Mouse (Mus musculus): Measurements from ENCODE around the gene Cox8c. TPM values are rescaled to one million over a fixed set of nuclear protein-coding genes. Genes with fewer than 3 reads are reported as not detected.

Gene Cox8c
- not detected for total RNA-seq (2021)

DNA sequence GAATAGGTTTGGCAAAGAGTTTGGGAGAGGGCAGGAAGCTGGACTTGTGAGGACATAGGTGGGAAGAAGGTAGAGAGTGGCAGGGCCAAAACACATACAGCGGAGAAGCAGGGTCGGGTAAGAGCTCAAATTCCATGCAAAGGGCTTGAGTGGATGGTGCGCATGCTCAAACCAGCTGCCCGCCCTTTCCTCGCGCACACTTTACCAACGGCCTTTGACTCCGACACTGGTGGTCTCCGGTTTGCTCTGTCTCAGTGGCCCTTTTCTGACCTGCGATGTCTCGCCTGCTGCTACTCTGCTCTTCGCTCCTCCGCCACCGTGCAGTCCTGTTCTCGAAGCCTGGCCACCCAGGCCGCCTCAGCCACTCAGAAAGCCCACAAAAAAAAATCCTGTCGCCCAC is at the start of gene Cox8c:
Gene Cox8c (plus strand): TSS at position 226 of the 400 bp plus-strand sequence.
- DNase-seq, result no peak

DNA sequence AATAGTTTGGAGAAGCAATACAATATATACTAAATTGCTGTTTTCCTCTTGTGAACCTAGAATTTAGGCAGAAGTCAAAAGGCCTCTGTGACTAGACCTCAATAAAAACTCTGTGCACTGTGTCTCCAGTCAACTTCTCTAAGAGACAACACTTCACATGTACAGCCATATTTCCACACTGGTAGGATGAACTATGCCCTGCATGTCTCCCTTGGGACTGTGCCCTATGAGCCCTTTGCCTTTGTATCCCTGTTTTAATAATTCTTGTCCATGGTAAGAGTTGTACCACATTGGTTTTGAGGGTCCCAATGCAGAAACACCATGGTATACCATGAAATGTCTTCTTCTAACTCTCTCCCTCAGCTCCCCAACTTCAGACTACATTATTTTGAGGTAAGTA is 38.3 kb upstream of the Cox8c start:
- no peak for DNase-seq

DNA sequence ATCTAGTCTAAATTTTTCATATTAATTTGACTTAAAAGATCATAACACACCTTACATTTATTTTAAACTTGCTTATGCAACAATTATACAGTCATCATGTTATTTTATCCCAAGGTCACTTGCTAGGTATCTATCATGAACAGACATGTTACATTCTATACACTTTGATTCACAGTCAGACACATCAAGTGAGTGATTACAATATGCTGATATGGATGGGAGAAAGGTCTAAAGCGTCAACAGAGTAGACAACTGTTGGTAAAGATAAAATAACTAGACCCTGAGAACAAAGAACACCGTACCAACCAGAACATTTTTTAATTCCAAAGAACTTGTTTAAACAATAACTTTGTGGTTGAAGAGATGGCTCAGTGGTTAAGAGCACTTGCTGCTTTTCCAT is 29.3 kb upstream of the Cox8c start:
- no peak for DNase-seq

DNA sequence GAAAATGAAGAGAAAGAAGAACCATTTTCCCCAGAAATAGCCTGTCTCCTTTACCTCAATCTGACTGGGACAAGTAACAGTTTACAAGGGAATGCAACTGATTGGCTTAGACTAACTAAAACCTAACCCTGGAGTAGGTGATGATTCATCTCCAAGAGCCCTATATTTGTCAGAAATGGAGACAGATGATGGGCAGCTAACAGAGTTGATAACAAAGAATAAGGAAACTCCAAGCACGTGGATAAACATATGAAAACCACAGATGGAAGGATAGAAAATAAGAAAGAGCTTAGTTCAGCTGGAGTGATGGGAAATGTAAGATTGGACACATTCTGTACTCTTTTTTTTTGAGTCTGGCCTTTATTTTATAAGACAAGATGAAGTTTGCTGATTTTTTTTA is 28.6 kb upstream of the Cox8c start:
- DNase-seq, result no peak

DNA sequence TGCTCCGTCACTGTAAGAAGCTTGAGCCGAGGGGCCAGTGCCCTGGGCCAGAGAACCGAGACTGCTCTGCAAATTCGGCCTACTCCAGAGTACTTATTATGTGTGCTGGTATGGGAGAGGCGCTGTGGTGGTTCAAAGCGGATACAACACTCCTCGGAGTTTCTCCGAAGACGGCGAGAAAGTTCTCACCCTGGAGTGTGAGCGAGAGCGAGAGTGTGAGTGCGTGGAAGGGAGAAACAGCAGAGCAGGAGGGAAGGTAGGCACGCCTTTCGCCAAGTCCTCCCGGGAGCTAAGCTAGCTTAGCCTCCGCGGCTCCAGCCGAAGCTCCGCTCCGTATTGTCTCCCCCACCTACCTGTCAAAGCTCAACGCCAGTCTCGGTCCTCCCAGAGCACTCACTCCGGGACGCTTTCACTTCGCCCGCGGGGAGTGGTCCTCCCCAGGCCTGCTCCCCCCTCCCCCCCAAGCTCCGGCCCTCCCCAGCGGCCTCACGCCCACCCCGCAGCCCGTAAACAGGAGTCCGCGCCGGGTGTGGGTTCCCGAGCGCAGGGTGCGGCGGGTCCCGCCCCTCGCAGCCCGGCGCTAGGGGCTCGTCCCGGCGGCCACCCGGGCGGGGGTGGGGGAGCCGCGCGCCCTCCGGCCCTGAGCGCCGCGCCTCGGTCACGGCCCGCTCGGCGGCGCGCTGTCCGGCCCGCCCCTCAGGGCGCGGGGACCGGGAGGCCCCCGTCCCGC is 21.6 kb upstream of the Cox8c start:
- peak; percentile 23 to 25 for DNase-seq

DNA sequence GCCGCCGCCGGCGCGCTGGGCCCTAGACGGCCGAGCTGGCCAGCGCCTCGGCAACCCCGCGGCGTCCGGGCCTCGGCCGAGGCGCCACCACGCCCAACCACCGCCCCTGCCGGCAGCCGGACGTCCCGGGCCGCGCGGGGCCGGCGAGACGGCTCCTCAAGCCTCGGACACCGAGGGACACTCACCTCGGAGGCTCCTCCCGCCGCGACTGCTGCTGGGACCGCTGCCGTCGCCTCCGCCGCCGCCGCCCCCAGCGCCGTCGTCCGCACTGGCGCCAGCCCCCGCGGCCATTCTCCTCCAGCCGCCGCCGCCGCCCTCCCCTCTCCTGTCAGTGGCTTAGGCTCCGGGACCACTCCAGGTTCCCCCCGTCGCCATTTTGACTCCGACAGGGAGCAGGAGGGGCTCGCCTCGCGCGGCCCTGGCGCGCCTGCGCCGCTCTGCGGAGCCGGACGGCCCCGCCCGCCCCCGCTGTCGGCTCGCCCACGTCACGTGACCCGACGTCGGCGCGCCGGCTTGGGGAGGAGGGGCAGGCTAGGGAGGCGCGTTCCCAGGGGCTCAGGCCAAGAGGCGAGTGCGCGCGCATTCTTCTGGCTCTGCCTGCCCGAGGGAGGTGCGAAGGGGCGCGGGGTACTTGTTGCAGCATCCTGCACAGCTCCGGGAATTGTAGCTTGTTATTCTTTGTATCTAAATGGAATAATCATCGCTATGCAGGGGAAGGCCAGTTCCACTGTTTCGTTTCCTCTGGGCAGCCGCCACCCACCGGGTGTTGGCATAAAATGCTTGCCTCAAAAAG is 20.9 kb upstream of the Cox8c start, which contains the start of gene Btbd7:
Gene Btbd7 (minus strand): TSS at position 441 of the 793 bp plus-strand sequence.
- DNase-seq, result peak; percentile 95

DNA sequence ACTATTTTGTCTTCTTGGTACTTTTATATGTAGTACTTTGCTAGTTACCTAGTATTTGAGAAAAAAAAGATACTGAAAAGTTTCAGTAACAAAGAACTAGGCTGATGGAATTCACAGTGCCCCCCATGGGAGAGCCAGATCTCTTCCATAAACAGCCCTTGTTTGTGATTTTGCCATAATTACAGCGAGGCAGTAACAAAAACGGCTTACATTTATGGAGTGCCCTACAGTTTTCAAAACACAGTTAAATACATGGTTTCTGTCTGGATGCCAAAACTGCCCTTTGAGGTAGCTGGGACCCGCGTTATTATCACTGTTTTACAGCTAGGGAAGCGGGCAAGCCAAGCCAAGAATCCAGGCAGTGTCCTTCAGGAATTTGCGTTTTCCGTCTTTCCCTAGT is 20.2 kb upstream of the Cox8c start:
- no peak for DNase-seq

DNA sequence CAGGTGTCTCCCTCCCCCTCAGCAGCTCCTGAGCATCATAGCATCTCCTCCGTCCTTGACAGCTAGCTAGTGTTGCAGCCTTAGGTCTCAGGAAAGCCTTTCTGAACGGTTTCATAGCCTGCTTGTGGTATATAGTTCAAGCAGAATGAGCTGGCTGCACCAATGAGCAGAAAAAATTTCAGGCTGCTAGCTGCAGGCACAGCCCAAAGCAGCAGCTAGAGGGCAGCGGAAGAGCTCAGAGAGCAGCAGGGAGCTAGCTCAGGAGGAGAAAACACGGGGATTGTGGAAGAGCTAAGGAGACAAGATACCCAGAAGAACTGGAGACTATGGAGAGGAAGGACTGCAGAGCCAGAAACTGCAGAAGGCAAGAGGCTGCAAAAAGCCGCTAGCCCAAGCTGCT is 13.4 kb upstream of the Cox8c start:
- DNase-seq, result peak; percentile 44 to 53

DNA sequence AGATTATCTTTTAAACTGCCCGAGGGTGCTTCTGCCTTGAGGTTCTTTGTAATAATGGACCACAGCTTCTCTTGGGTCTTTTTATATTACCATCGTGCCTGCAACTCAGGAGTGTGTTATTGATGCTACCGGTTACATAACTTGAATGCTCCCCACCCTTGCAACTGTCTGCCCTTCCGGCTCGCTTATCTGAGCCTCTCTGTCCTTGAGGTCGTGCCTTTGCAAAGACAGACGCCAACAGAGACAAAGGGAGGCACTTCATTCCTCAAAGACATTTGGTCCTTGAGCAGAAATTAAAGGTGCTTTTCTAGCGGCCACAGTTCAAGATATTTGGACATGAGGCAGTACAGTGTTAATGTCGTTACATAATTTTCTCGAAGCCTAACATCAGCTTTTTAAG is 11.8 kb upstream of the Cox8c start:
- DNase-seq, result no peak

DNA sequence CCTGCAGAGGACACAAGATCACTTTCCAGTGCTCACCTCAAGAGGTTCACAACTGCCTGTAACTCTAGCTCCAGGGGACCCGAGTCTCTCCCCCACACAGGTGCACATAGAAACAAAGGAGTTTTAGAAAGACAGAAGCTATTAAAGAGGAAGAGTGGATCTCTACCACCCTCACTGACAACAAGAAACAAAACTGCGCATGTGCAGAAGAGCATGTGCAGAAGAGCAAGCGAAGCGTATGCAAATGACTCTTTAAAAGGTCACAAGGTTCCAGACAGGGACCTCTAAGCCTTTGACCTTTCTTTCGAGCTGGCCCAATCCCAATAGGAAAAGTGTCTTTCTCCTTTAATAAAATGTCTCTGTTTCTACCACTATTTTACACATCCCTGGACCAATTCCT is 10.5 kb upstream of the Cox8c start:
- DNase-seq, result no peak

DNA sequence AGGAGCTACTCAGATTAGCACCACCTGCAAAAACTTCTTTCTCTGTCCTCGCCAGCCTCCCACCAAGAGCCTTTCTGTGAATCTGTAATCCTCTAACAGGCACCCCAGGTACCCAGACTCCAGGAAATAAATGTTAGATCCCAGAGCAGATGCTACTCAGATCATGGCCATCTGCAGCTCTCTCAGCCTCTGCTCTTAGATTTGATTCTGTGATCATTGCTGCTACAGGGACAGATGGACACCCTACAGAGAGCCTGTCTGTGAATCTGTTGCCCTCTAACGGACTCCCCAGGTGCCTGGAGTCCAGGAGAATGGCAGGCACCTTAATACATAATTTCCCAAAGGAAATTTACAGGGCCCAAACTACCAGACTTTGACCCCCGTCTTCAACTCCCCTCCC is 9.1 kb downstream of the Cox8c start:
- peak in 1 of 2 experiments; percentile 6 for DNase-seq

DNA sequence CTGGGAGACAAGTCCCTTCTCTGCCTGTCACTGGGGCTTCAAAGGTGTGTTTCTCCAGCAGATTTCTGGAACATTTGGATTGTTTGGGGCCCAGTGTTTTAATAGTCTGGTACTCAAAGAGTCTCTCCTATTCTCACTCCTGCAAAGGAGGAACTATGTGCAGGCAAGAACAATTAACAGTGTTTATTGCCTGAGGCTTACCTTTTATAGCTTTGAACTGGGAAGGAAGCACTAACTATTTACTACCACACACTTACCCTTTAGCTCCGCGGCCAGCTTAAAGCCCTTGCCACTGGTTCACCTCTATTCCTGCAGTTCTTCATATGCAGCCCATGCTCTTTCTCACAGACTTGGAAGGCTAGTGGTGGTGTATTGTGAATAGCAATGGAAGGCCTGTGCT is 17.0 kb downstream of the Cox8c start:
- DNase-seq, result no peak

DNA sequence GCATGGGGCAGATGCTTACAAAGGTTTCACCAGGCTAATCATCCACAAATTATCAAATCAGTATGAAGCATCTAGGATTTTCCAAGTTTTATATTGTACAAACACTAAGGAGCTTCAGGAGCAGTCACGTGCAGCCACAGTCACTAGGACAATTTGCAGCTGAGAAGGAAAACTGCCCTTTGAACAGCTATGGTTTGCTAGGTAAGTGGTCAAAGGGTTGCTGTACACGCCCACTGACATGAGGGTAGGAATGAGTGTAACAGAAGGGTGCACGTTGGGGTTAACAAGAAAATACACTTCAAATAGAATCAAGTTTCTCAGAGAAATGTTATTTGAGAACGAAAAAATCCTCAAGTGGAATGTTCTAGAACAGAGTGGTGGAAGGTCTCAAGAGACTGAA is 30.6 kb downstream of the Cox8c start:
- no peak for DNase-seq

DNA sequence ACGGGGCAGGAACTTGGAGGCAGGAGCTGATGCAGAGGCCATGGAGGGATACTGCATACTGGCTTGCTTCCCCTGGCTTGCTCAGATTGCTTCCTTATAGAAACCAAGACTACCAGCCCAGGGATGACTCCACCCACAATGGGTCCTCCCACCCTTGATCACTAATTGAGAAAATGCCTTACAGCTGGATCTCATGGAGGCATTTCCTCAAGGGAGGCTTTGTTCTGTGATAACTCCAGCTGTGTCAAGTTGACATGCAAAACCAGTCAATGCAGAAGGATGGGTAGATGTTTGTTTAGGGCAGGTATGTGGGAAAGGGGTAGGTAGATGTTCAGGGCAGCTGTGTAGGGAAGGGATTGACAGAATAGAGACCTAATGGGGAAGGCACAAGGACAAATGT is 31.2 kb downstream of the Cox8c start:
- DNase-seq, result no peak

DNA sequence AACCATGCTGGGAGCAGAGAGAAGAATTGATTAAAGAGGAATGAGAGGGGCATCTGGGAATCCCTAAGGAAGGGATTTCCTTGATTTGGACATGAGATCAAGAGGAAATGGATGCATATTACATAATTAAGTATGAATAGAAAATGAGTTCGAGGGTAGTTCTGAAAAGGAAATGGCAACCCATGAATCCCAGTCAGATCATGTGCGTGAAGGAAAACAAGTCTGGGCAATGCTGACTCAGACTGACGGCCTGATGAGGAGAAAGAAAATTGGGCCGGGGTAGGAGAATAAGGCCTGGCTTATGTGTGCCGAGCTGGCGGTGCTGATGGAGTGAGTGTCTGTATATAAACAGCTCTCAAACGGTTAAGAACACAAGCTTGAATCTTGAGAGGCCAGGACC is 31.7 kb downstream of the Cox8c start:
- no peak for DNase-seq

DNA sequence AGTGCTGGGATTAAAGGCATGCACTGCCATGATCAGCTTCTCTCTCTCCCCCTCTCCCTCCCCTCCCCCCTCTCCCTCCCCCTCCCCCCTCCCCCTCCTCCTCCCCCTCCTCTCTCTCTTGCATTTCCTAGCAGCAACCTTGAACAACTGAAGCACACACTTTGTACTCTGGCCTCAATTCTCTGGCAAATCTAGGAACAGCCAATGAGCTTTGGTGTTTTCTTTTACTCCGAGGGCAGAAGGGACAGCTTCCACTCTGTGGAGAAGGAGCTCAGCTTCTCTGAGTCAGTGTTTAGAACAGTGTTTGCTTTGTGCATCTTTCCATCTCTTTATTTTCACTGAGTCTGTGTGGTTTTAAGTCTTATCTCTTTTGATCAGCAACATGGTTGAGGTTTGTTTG is 36.8 kb downstream of the Cox8c start:
- no peak for DNase-seq

DNA sequence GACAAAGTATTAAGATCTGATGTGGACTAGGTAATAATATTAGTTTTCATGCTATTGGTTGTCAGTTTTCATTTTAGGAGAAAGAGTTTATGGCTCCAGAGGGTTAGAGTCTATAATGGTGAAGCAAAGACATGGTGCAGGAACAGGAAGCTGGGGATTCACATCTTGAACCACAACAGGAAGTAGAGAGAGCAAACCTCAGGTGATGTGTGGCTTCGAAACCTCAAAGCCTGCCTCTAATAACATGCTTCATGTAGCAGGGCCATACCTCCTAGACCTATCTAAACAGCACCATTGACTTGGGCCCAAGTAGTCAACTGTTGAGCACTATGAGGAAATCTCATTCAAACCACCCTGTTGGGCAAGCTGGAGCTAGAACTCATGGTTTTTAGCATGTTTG is 46.5 kb downstream of the Cox8c start:
- no peak for DNase-seq

DNA sequence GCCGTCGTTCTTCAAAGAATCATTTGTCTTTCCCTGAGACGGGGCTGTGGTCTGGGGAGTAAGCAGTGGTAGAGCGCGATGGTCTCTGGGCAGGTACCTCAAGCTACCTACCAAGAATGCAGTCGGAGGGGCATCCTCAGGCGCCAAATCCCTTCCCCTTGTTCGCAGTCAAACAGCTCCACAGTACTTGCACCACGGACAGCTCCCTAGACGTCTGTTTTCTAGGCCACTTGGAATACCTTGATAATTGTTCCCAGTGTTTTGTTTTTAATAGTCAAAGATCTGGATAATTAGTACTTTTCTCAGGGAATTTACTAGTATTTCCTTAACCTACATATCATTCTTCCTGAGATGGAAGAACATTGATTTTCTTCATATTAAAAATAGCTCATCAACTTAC is 48.7 kb downstream of the Cox8c start:
- DNase-seq, result no peak

DNA sequence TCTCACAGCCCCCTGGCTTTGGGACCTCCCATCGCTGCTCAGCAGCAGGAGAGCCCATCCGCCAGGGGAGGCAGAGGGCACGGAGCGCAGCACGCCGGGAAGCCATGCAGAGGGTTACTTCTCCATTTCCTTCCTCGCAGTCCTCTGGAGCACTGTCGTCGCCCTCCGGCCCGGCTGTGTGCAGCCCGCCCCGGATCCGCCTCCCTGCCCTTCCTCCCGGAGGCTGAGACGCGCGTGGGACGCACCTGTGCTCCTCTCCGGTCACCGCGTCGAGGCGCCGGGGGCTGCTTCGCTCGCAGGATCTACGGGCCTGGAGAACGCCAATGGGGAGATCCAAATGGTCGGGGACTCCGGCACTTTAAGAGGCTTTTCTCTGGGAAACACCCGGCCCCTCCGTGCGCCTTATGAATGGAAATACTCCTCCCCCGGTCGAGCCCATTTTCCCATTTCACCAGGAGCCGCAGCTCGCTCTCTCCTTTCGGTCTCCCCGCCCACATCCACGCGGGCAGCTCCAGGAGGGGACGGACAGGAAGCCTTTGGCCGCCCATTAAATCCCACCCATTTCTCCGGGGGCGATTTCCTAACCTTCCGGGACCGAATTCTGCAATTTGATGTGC is 49.8 kb downstream of the Cox8c start, which contains the start of gene Unc79:
Gene Unc79 (plus strand): TSS at position 82 of the 617 bp plus-strand sequence.
- peak; percentile 86 to 87 for DNase-seq

DNA sequence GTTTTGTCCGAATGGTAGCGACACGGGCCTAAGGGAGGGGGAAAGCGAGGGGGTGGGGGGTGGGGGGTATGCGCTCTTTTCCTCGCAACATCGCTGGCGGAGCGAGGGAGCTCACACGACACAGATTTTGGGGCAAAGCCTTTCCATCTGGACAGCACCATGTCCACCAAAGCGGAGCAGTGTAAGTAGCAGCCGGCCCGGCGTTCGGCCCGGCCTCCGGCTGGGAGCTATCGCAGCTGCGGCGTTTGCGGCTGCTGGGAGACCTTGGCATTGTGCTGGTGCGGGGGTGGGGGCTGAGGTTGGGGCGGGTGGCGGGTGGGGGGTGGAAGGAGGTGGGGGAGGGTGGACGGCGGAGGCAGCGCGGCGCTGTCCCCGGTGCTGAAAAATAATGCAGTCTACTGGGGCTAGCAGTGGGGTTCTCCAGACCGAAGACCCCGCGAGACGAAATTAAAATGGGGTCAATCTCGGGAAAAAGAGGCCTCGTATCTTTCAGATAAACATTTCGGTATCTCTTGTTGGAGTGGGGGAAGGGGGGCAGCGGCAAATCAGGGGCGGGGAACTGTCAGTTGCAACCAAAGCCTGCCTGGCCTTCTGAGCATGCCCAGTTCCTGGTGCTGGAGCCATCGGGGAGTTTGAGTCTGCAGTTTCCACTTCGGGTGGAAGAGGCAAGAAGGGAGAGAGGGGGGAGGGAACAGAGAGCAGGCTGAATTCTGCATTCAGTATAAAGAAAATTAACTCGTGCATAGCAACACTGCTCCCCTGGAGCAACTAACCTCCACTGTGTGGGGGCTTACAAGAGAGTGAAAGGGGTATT is 50.5 kb downstream of the Cox8c start:
- DNase-seq, result peak; percentile 74 to 77

All from layer of hippocampus, postnatal 36 days (tissue).